Mouse (Mus musculus): ENCODE measurements around the gene Lpp. TPM values are rescaled to one million over a fixed set of nuclear protein-coding genes. Genes with fewer than 3 reads are reported as not detected.

The Lpp gene
- total RNA-seq (2021) (10 to 100 TPM; 23.6 to 25.1 TPM), polyA plus RNA-seq (2012; rRNA removed) (7.7 and 14.3 TPM in 2 replicates)
- long read RNA-seq, full-length matches to known transcripts = 2 of 11 reads
- long read RNA-seq, partial matches to known transcripts = 3 of 11 reads
- long read RNA-seq, other reads (novel, unspliced or antisense) = 6 of 11 reads

GRCm38 (mm10) chr16:24392651-24393555, at the start of gene Lpp:
Lpp (plus strand) TSS chr16:24393507.
- DNase-seq = peak; percentile 72 to 87
- peak within 1 kb of the TSS; percentile 99 for H3K27ac ChIP-seq
- H3K79me2 ChIP-seq (replicated peaks; ENCODE audit: control insufficient read depth, insufficient read depth, low read length) = peaks cover 1% of the 10 kb centered on the region
- peak within 1 kb of the TSS; percentile 96 for H3K9ac ChIP-seq (ENCODE audit: low read depth, low read length)
- WGBS = 1% methylated on average over 41 of the region's 42 CpGs
- peak; percentile 45; the same call in 1 of the 2 replicates for TF ChIP-seq EP300 (IDR thresholded peaks at IDR 0.05; ENCODE audit: insufficient read depth, low read depth, low read length)
- TF ChIP-seq POLR2A (IDR thresholded peaks at IDR 0.05; ENCODE audit: insufficient read depth, low read depth, low read length) = peak; percentile 36; the same call in 1 of the 2 replicates
- no peak for TF ChIP-seq CTCF (IDR thresholded peaks at IDR 0.05)
- H3K4me3 ChIP-seq = peak within 1 kb of the TSS; percentile 87
- H3K36me3 ChIP-seq (ENCODE audit: control insufficient read depth, insufficient read depth, low read length) = peaks cover 4% of the 10 kb centered on the region; the same call in 1 of the 2 replicates
- no peaks in the 10 kb centered on the region for H3K27me3 ChIP-seq (ENCODE audit: control insufficient read depth, insufficient read depth, low read length)
- peaks cover 11% of the 10 kb centered on the region for H3K4me1 ChIP-seq (ENCODE audit: control insufficient read depth, insufficient read depth, low read length)
- intact Hi-C loops (cut with DNase I) = loop anchor here (1.0 to 5.0 kb wide), 4 partner anchors 46 to 402 kb away; no protein-coding TSS in a partner anchor

GRCm38 (mm10) chr16:24347582-24348411, 45.5 kb upstream of the Lpp start:
- no peaks in the 10 kb centered on the region for H3K27me3 ChIP-seq (ENCODE audit: control insufficient read depth, insufficient read depth, low read length)
- H3K27ac ChIP-seq = peak overlapping the region; percentile 89
- peak overlapping the region; percentile 25; the same call in 1 of the 2 replicates for H3K4me3 ChIP-seq
- TF ChIP-seq POLR2A (IDR thresholded peaks at IDR 0.05; ENCODE audit: insufficient read depth, low read depth, low read length) (peak; percentile 39), CTCF (IDR thresholded peaks at IDR 0.05) (no peak)
- H3K79me2 ChIP-seq (replicated peaks; ENCODE audit: control insufficient read depth, insufficient read depth, low read length) = no peaks in the 10 kb centered on the region
- peaks cover 4% of the 10 kb centered on the region for H3K4me1 ChIP-seq (ENCODE audit: control insufficient read depth, insufficient read depth, low read length)
- H3K36me3 ChIP-seq (ENCODE audit: control insufficient read depth, insufficient read depth, low read length) = peaks cover 4% of the 10 kb centered on the region; the same call in 1 of the 2 replicates
- intact Hi-C loops (cut with DNase I) = loop anchor here (5.0 kb wide), 3 partner anchors 45 to 715 kb away; partner anchors contain the start of genes Bcl6, Gm37419 and Lpp
- peak; percentile 38 to 58 for DNase-seq
- WGBS = 25% methylated on average over 21 of the region's 21 CpGs
- peak overlapping the region; percentile 70 for H3K9ac ChIP-seq (ENCODE audit: low read depth, low read length)

DNA sequence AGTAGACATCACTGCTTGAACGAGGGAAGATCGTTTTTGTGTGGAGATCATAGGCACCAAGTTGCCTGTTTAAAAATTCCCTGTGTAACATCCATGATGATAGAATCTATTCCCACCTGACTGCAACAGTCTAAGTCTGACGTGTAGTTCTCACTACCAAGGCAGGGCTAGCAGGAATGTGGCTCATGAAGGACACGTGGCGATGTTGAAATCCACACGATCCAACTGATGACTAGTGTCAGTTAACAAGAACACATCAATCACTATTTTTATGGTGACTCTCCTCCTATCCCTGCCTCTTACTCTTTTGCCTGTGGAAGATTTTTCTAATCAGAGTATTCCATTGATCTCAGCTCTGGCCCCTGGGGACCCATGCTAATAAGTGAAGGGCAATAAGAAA, 43.0 kb upstream of the Lpp start:
- Histone ChIP-seq H3K27me3 (ENCODE audit: control insufficient read depth, insufficient read depth, low read length) (no peaks in the 10 kb centered on the region), H3K27ac (no peak overlapping the region), H3K4me3 (no peak overlapping the region), H3K79me2 (replicated peaks; ENCODE audit: control insufficient read depth, insufficient read depth, low read length) (no peaks in the 10 kb centered on the region), H3K36me3 (ENCODE audit: control insufficient read depth, insufficient read depth, low read length) (peaks cover 4% of the 10 kb centered on the region; the same call in 1 of the 2 replicates), H3K9ac (ENCODE audit: low read depth, low read length) (no peak overlapping the region), H3K4me1 (ENCODE audit: control insufficient read depth, insufficient read depth, low read length) (peaks cover 4% of the 10 kb centered on the region)
- WGBS = 92% methylated on average over 6 of the region's 6 CpGs
- TF ChIP-seq EP300 (IDR thresholded peaks at IDR 0.05; ENCODE audit: insufficient read depth, low read depth, low read length) (no peak), CTCF (IDR thresholded peaks at IDR 0.05) (no peak)
- intact Hi-C loops (cut with DNase I) = no loop called here
- DNase-seq = no peak

DNA sequence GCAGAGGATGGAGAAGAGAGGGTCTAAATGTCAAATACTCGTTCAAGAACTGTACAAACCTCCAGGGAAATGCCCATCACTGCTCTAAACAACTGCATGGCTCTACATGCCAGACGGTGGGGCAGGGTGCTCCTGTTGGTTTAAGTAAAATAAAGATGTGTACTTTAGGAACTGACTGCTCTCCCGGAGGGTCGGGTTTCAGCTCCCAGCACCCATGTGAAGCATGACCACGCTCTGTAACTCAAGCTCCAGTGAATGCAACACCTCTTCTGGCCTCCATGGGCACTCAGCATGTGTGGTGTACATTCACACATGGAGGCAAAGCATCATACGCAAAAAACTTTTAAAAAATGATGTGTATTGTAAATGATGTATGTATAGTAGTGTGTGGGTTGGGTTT, 42.6 kb upstream of the Lpp start:
- Histone ChIP-seq H3K4me1 (ENCODE audit: control insufficient read depth, insufficient read depth, low read length) (peaks cover 4% of the 10 kb centered on the region), H3K36me3 (ENCODE audit: control insufficient read depth, insufficient read depth, low read length) (peaks cover 4% of the 10 kb centered on the region; the same call in 1 of the 2 replicates), H3K79me2 (replicated peaks; ENCODE audit: control insufficient read depth, insufficient read depth, low read length) (no peaks in the 10 kb centered on the region), H3K4me3 (no peak overlapping the region), H3K27me3 (ENCODE audit: control insufficient read depth, insufficient read depth, low read length) (no peaks in the 10 kb centered on the region), H3K9ac (ENCODE audit: low read depth, low read length) (no peak overlapping the region), H3K27ac (no peak overlapping the region)
- intact Hi-C loops (cut with DNase I) = no loop called here
- TF ChIP-seq POLR2A (IDR thresholded peaks at IDR 0.05; ENCODE audit: insufficient read depth, low read depth, low read length) (no peak), CTCF (IDR thresholded peaks at IDR 0.05) (no peak), EP300 (IDR thresholded peaks at IDR 0.05; ENCODE audit: insufficient read depth, low read depth, low read length) (no peak)
- WGBS = 91% methylated on average over 6 of the region's 6 CpGs
- DNase-seq = no peak

DNA sequence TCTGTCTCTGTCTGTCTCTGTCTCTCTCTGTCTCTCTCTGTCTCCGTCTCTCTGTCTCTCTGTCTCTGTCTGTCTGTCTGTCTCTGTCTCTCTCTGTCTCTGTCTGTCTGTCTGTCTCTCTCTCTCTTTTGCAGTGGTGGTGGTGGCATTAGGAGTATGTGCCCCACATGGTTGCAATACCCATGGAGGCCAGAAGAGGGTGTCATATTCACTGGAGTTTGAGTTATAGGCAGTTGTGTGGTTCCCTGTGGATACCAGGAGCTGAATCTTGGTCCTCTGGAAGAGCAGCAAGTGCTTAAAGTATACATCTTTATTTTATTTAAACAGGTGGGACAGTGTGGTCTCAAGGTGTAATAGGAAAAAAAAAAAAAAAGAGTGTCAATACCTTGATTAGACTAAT, 41.5 kb upstream of the Lpp start:
- no peak for TF ChIP-seq POLR2A (IDR thresholded peaks at IDR 0.05; ENCODE audit: insufficient read depth, low read depth, low read length)
- TF ChIP-seq EP300 (IDR thresholded peaks at IDR 0.05; ENCODE audit: insufficient read depth, low read depth, low read length) = no peak
- TF ChIP-seq CTCF (IDR thresholded peaks at IDR 0.05) = peak; percentile 18; the same call in 1 of the 2 replicates
- Histone ChIP-seq H3K4me1 (ENCODE audit: control insufficient read depth, insufficient read depth, low read length) (peaks cover 4% of the 10 kb centered on the region), H3K79me2 (replicated peaks; ENCODE audit: control insufficient read depth, insufficient read depth, low read length) (no peaks in the 10 kb centered on the region), H3K27me3 (ENCODE audit: control insufficient read depth, insufficient read depth, low read length) (no peaks in the 10 kb centered on the region), H3K27ac (no peak overlapping the region), H3K36me3 (ENCODE audit: control insufficient read depth, insufficient read depth, low read length) (peaks cover 4% of the 10 kb centered on the region; the same call in 1 of the 2 replicates), H3K9ac (ENCODE audit: low read depth, low read length) (no peak overlapping the region), H3K4me3 (no peak overlapping the region)
- WGBS = 100% methylated on average over 1 of the region's 1 CpGs
- intact Hi-C loops (cut with DNase I) = no loop called here
- DNase-seq = no peak
